Mouse (Mus musculus): ENCODE measurements around the gene Hoxb2. TPM values are rescaled to one million over a fixed set of nuclear protein-coding genes. Genes with fewer than 3 reads are reported as not detected.

The Hoxb2 gene
- total RNA-seq, 2 experiments from 2014 or later = not detected

GRCm38 (mm10) chr11:96348988-96349387 lies 1.3 kb upstream of the Hoxb2 start:
- DNase-seq (ENCODE audit: extremely low spot score in 1 of 2, low spot score in 1 of 2) = no peak

GRCm38 (mm10) chr11:96349491-96350340 lies 609 bp upstream of the Hoxb2 start:
- DNase-seq (ENCODE audit: extremely low spot score in 1 of 2, low spot score in 1 of 2) = no peak

- DNase-seq (ENCODE audit: extremely low spot score in 1 of 2, low spot score in 1 of 2) = no peak
Measured at GRCm38 (mm10) chr11:96350791-96351190, 466 bp downstream of the Hoxb2 start.

- DNase-seq (ENCODE audit: extremely low spot score in 1 of 2, low spot score in 1 of 2) = no peak
Measured at GRCm38 (mm10) chr11:96351312-96351711, 987 bp downstream of the Hoxb2 start.

GRCm38 (mm10) chr11:96351831-96352230 lies 1.5 kb downstream of the Hoxb2 start:
- no peak for DNase-seq (ENCODE audit: extremely low spot score in 1 of 2, low spot score in 1 of 2)

- DNase-seq (ENCODE audit: extremely low spot score in 1 of 2, low spot score in 1 of 2) = no peak
Measured at GRCm38 (mm10) chr11:96352691-96353521, 2.6 kb downstream of the Hoxb2 start.

- DNase-seq (ENCODE audit: extremely low spot score in 1 of 2, low spot score in 1 of 2) = no peak
Measured at GRCm38 (mm10) chr11:96353522-96353841, 3.2 kb downstream of the Hoxb2 start.

GRCm38 (mm10) chr11:96353939-96354338 lies 3.6 kb downstream of the Hoxb2 start:
- no peak for DNase-seq (ENCODE audit: extremely low spot score in 1 of 2, low spot score in 1 of 2)

GRCm38 (mm10) chr11:96354376-96354775 lies 4.1 kb downstream of the Hoxb2 start:
- no peak for DNase-seq (ENCODE audit: extremely low spot score in 1 of 2, low spot score in 1 of 2)

- DNase-seq (ENCODE audit: extremely low spot score in 1 of 2, low spot score in 1 of 2) = no peak
Measured at GRCm38 (mm10) chr11:96354801-96355311, 4.5 kb downstream of the Hoxb2 start.

- DNase-seq (ENCODE audit: extremely low spot score in 1 of 2, low spot score in 1 of 2) = no peak
Measured at GRCm38 (mm10) chr11:96363807-96364206, 13.5 kb downstream of the Hoxb2 start.

- no peak for DNase-seq (ENCODE audit: extremely low spot score in 1 of 2, low spot score in 1 of 2)
Measured at GRCm38 (mm10) chr11:96365441-96366091, 15.2 kb downstream of the Hoxb2 start, which contains the start of gene Hoxb1. Hoxb1 (plus strand) TSS chr11:96365752.

GRCm38 (mm10) chr11:96366092-96367041 lies 16.0 kb downstream of the Hoxb2 start:
- DNase-seq (ENCODE audit: extremely low spot score in 1 of 2, low spot score in 1 of 2) = no peak

GRCm38 (mm10) chr11:96367141-96367540 lies 16.8 kb downstream of the Hoxb2 start:
- no peak for DNase-seq (ENCODE audit: extremely low spot score in 1 of 2, low spot score in 1 of 2)

- DNase-seq (ENCODE audit: extremely low spot score in 1 of 2, low spot score in 1 of 2) = no peak
Measured at GRCm38 (mm10) chr11:96368686-96369085, 18.4 kb downstream of the Hoxb2 start.

- no peak for DNase-seq (ENCODE audit: extremely low spot score in 1 of 2, low spot score in 1 of 2)
Measured at GRCm38 (mm10) chr11:96369140-96369539, 18.8 kb downstream of the Hoxb2 start.

GRCm38 (mm10) chr11:96371726-96372125 lies 21.4 kb downstream of the Hoxb2 start:
- no peak for DNase-seq (ENCODE audit: extremely low spot score in 1 of 2, low spot score in 1 of 2)

- DNase-seq (ENCODE audit: extremely low spot score in 1 of 2, low spot score in 1 of 2) = no peak
Measured at GRCm38 (mm10) chr11:96372519-96372918, 22.2 kb downstream of the Hoxb2 start.

- no peak for DNase-seq (ENCODE audit: extremely low spot score in 1 of 2, low spot score in 1 of 2)
Measured at GRCm38 (mm10) chr11:96374810-96375209, 24.5 kb downstream of the Hoxb2 start.

- no peak for DNase-seq (ENCODE audit: extremely low spot score in 1 of 2, low spot score in 1 of 2)
Measured at GRCm38 (mm10) chr11:96383381-96383780, 33.1 kb downstream of the Hoxb2 start.

Data from layer of hippocampus, postnatal 25 days (tissue).